Mouse (Mus musculus) brain, embryonic 14.5 days (tissue): ENCODE results near the gene Sec24b.

ENCODE experiments used
- CTCF ChIP-seq: fragments of 200-500 bp; IDR thresholded peaks from 2 replicates; pipeline ENCODE4 v1.5.1; 2012; ENCODE audit warnings: inconsistent platforms, mild to moderate bottlenecking, moderate library complexity, borderline replicate concordance; ENCODE audit not compliant: insufficient read depth, insufficient read length; ENCODE audit errors: extremely low read depth
- POLR2A ChIP-seq: fragments of 200-500 bp; IDR thresholded peaks from 2 replicates; pipeline ENCODE4 v1.6.1; 2012; ENCODE audit warnings: mild to moderate bottlenecking, inconsistent platforms, borderline replicate concordance; ENCODE audit not compliant: poor library complexity, insufficient read depth, insufficient read length, severe bottlenecking; ENCODE audit errors: extremely low read depth

DNA sequence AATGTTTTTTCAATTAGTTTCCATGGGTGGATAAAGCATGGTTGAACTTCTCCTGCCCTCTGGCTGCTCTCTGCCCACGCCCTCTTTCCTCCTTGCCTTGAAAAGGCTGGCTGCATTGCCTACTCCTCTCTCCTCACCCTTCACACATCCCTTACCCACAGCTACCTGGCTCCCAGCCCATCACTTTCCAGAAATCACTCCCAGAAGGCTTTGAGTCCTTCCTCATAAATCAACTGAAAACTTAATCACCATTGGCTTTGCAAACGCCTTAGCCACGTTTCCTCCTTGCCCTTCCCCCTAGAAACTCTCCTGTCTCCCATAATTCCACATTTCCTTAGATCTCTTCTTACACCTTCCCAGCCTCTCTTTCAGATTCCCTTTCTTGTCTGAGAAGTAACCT lies 123.5 kb downstream of the Sec24b start:
- TF ChIP-seq CTCF (no peak), POLR2A (no peak)
